Mouse (Mus musculus) kidney, embryonic 15.5 days (tissue): Measurements from ENCODE around the gene Gm10518. TPM values are rescaled to one million over a fixed set of nuclear protein-coding genes. Genes with fewer than 3 reads are reported as not detected.

Experiments used
- ATAC-seq: fragments of 200-750 bp; cut with Nextera tagmentation; replicated peaks from 2 replicates; pipeline ENCODE4 v1.8.0; 2017; ENCODE audit warnings: moderate TSS enrichment; ENCODE audit not compliant: low FRiP score
- H3K27ac ChIP-seq: fragments of 300-500 bp; sonication (generic); 2 replicates; pipeline ENCODE4 v1.5.1; 2015; ENCODE audit warnings: mild to moderate bottlenecking, inconsistent platforms
- H3K27me3 ChIP-seq: fragments of 300-500 bp; sonication (generic); 2 replicates; pipeline ENCODE4 v1.6.1; 2015; ENCODE audit warnings: inconsistent platforms
- H3K36me3 ChIP-seq: fragments of 300-500 bp; sonication (generic); 2 replicates; pipeline ENCODE4 v1.6.1; 2015; ENCODE audit warnings: inconsistent platforms
- H3K4me1 ChIP-seq: fragments of 300-500 bp; sonication (generic); 2 replicates; pipeline ENCODE4 v1.6.1; 2015; ENCODE audit warnings: inconsistent platforms
- H3K4me2 ChIP-seq: fragments of 300-500 bp; sonication (generic); 2 replicates; pipeline ENCODE4 v1.6.1; 2015; ENCODE audit warnings: moderate library complexity, mild to moderate bottlenecking, inconsistent platforms
- H3K4me3 ChIP-seq: fragments of 300-500 bp; sonication (generic); replicated peaks from 2 replicates; pipeline ENCODE4 v1.5.1; 2015; ENCODE audit warnings: mild to moderate bottlenecking, inconsistent platforms
- H3K9ac ChIP-seq: fragments of 300-500 bp; sonication (generic); 2 replicates; pipeline ENCODE4 v1.6.1; 2015; ENCODE audit warnings: mild to moderate bottlenecking, inconsistent platforms
- H3K9me3 ChIP-seq: fragments of 300-500 bp; sonication (generic); replicated peaks from 2 replicates; pipeline ENCODE4 v1.6.1; 2016; ENCODE audit warnings: inconsistent platforms
- WGBS: fragments of 180-500 bp; shearing (Covaris S2); methylation state at CpG from one replicate; pipeline ENCODE4 v1.1.7; 2015; ENCODE audit warnings: mixed read lengths; 5-methylcytosine and 5-hydroxymethylcytosine counted together
- polyA plus RNA-seq: library from polyadenylated mRNA; unstranded; fragments of >200 nt; fragmentation: Nextera tagmentation; extraction: Ambion mirVana; gene quantifications from 2 replicates; pipeline ENCODE4 v1.2.1, GENCODE M21; 2015

Gene Gm10518
- 0.21 TPM in 1 of 2 replicates, not detected in the other for polyA plus RNA-seq

- Histone ChIP-seq H3K27ac (peak within 1 kb of the TSS; percentile 100), H3K9me3 (no peaks in the 10 kb centered on the region), H3K9ac (peak within 1 kb of the TSS; percentile 94), H3K4me2 (peak within 1 kb of the TSS; percentile 73), H3K36me3 (peaks cover 13% of the 10 kb centered on the region), H3K4me3 (peak within 1 kb of the TSS; percentile 98), H3K27me3 (no peaks in the 10 kb centered on the region), H3K4me1 (peaks cover 21% of the 10 kb centered on the region)
- WGBS, result under 1% methylated on average over 93 of the region's 94 CpGs
- ATAC-seq, result peak; percentile 73
Measured at GRCm38 (mm10) chr1:179802610-179803512, at the start of gene Gm10518. Gm10518 (plus strand) TSS chr1:179803376.

GRCm38 (mm10) chr1:179756477-179756876, 46.7 kb upstream of the Gm10518 start:
- Histone ChIP-seq H3K4me3 (no peak overlapping the region), H3K27ac (no peak overlapping the region), H3K9me3 (no peaks in the 10 kb centered on the region), H3K27me3 (no peaks in the 10 kb centered on the region), H3K4me1 (no peaks in the 10 kb centered on the region), H3K36me3 (peaks cover 84% of the 10 kb centered on the region), H3K9ac (no peak overlapping the region), H3K4me2 (no peak overlapping the region)
- ATAC-seq, result no peak

DNA sequence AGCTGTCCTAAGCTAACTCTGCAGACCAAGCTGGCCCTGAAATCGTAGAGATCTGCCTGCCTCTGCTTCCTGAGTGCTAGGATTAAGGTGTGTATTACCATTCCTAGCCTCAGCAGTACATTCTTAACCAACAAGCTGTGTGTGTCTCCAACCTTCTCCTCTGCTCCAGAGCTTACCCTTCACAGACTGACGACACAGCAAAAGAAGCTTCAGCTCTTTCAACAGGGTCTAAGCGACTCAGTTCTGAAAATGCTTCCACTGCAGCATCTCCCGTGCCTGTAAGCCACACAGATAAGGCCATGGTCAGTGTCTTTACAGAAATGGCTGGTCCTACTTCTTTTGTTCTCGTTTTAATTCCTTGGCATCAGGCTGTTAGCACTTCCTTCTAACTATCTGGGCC, 43.1 kb upstream of the Gm10518 start:
- Histone ChIP-seq H3K4me3 (no peak overlapping the region), H3K4me2 (no peak overlapping the region), H3K4me1 (no peaks in the 10 kb centered on the region), H3K9ac (no peak overlapping the region), H3K27me3 (no peaks in the 10 kb centered on the region), H3K36me3 (peaks cover 87% of the 10 kb centered on the region), H3K9me3 (no peaks in the 10 kb centered on the region), H3K27ac (no peak overlapping the region)
- WGBS, result 94% methylated on average over 5 of the region's 5 CpGs
- ATAC-seq, result no peak

DNA sequence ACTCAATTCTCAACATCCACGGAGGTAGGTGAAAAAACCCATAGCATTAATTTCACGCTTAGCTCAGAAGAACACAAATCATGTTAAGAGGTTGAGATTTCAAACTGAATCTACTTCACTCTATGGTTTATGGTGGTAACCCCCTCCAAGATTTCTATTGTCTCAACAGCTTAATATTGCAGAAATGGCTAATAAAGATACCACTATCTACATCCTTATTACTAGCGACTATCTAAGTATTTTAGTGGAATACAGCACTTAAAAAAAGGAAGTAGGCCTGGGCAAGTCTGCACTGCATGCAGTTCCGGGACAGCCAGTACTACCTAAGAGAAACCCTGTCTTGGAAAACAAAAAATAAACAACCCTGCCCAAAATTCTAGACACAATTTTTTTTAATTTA, 42.6 kb upstream of the Gm10518 start:
- H3K4me3 ChIP-seq, result no peak overlapping the region
- H3K27ac ChIP-seq, result no peak overlapping the region
- no peak overlapping the region for H3K9ac ChIP-seq
- no peaks in the 10 kb centered on the region for H3K9me3 ChIP-seq
- H3K36me3 ChIP-seq, result peaks cover 85% of the 10 kb centered on the region
- no peak overlapping the region for H3K4me2 ChIP-seq
- H3K27me3 ChIP-seq, result no peaks in the 10 kb centered on the region
- H3K4me1 ChIP-seq, result no peaks in the 10 kb centered on the region
- no peak for ATAC-seq
- WGBS, result 94% methylated on average over 4 of the region's 4 CpGs

DNA sequence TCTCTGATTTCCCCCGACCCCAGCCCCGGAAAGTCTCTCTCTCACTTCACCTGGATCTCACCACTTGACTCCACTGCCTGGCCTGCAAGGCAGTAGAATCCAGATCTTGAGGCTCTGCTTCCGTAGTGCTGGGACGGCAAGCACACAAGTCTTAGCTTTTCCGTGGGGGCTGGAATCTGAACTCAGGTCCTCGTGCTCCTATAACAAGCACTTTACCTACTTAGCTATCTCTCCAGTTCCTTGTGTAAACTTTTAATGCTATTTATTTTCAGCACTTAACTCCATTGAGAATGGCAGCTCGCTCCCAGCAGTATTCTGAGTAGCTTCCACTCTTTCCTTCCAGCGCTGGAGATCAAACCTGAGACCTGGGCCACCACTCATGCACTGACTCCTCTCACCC, 26.3 kb upstream of the Gm10518 start:
- H3K36me3 ChIP-seq, result peaks cover 88% of the 10 kb centered on the region
- no peaks in the 10 kb centered on the region for H3K9me3 ChIP-seq
- no peak overlapping the region for H3K4me2 ChIP-seq
- H3K4me1 ChIP-seq, result no peaks in the 10 kb centered on the region
- H3K4me3 ChIP-seq, result no peak overlapping the region
- WGBS, result 92% methylated on average over 8 of the region's 8 CpGs
- ATAC-seq, result no peak
- H3K27me3 ChIP-seq, result no peaks in the 10 kb centered on the region
- H3K9ac ChIP-seq, result no peak overlapping the region
- H3K27ac ChIP-seq, result no peak overlapping the region

DNA sequence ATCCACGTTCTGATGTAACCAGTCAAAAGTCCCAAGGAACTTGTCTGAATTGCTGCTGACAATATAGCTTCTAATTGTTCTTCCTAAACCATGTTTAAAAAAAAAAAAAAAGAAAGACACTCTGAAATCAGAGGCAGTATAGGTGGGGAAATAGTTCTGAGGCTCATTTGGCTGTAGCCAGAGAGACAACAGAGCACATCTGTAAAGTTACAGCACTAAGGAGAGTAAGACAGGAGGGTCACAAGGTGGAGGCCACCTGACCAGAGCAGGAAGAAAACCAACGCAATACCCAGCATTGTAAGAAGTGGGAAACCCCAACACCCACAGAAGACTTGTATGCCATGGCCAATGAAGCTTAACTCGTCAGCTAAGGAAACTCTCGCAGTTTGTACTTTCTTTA, 19.1 kb upstream of the Gm10518 start:
- Histone ChIP-seq H3K4me1 (no peaks in the 10 kb centered on the region), H3K9ac (no peak overlapping the region), H3K9me3 (no peaks in the 10 kb centered on the region), H3K27me3 (no peaks in the 10 kb centered on the region), H3K4me3 (no peak overlapping the region), H3K27ac (no peak overlapping the region), H3K4me2 (no peak overlapping the region), H3K36me3 (peaks cover 88% of the 10 kb centered on the region)
- 89% methylated on average over 4 of the region's 4 CpGs for WGBS
- no peak for ATAC-seq

- H3K9me3 ChIP-seq, result no peaks in the 10 kb centered on the region
- H3K4me2 ChIP-seq, result no peak overlapping the region
- peaks cover 88% of the 10 kb centered on the region for H3K36me3 ChIP-seq
- no peak overlapping the region for H3K4me3 ChIP-seq
- no peak for ATAC-seq
- H3K9ac ChIP-seq, result no peak overlapping the region
- WGBS, result 86% methylated on average over 5 of the region's 5 CpGs
- no peaks in the 10 kb centered on the region for H3K4me1 ChIP-seq
- no peak overlapping the region for H3K27ac ChIP-seq
- no peaks in the 10 kb centered on the region for H3K27me3 ChIP-seq
Measured at GRCm38 (mm10) chr1:179785502-179785901, 17.7 kb upstream of the Gm10518 start.

GRCm38 (mm10) chr1:179787281-179787680, 15.9 kb upstream of the Gm10518 start:
- no peak overlapping the region for H3K4me2 ChIP-seq
- H3K36me3 ChIP-seq, result peaks cover 93% of the 10 kb centered on the region
- no peaks in the 10 kb centered on the region for H3K9me3 ChIP-seq
- no peaks in the 10 kb centered on the region for H3K27me3 ChIP-seq
- H3K9ac ChIP-seq, result no peak overlapping the region
- no peak for ATAC-seq
- H3K4me3 ChIP-seq, result no peak overlapping the region
- H3K27ac ChIP-seq, result no peak overlapping the region
- no peaks in the 10 kb centered on the region for H3K4me1 ChIP-seq
- 87% methylated on average over 4 of the region's 4 CpGs for WGBS

DNA sequence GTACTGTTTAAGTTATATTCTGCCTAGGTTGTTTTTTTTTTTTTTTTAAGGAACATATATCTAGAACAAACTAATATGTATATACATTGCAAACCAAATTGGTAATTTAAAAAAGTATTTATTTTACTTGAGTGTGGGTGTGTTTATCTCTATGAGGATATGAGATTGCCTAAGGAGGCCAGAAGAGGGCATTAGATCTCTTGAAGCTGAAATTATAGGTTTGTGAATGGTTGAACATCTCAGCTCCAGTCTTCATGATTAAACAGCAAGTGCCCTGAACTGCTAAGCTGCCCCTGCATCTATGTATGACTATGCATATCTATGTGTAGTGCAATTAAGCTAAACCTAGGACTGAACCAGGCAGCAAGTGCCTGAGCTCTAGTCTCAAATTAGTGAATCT, 4.4 kb upstream of the Gm10518 start:
- no peak overlapping the region for H3K4me3 ChIP-seq
- no peak overlapping the region for H3K27ac ChIP-seq
- no peaks in the 10 kb centered on the region for H3K27me3 ChIP-seq
- no peak overlapping the region for H3K4me2 ChIP-seq
- H3K4me1 ChIP-seq, result peaks cover 15% of the 10 kb centered on the region
- peaks cover 49% of the 10 kb centered on the region for H3K36me3 ChIP-seq
- no peak for ATAC-seq
- H3K9me3 ChIP-seq, result no peaks in the 10 kb centered on the region
- H3K9ac ChIP-seq, result no peak overlapping the region

DNA sequence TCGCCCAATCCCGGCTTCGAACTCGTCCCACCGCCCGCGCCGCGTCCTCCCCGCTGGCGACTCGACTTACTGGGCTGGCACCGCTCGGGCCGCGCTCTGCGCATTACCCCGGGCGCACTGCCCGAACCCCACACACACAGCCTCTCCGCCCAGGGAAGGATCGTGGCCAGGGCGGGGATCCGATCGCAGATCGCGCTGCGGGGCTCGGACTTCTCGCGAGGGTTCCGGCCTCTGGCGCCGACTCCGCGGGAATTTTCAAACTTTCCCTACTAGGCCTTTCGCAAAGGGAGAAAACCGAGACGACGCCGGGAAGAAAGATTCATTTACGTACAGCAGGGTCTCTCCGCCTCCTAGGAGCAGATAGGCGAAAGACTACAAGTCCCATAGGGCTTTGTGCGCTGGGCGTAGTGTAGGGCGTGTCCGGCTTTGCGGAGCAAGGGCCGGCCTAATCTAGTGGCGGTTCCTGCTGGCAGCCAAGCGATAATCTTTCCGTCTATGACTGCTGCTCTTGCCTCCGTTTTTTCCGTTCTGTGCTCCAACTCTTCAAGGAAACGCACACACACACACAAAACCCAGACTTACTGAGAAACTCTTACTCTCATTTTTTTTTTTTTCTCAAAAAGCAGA, 450 bp downstream of the Gm10518 start, which contains the start of gene Ahctf1:
Gene Ahctf1, minus strand, starts transcription at position 168 of the 627 bp plus-strand sequence.
- Histone ChIP-seq H3K9me3 (no peaks in the 10 kb centered on the region), H3K4me1 (peaks cover 21% of the 10 kb centered on the region), H3K27me3 (no peaks in the 10 kb centered on the region), H3K27ac (peak within 1 kb of the TSS; percentile 100), H3K9ac (peak within 1 kb of the TSS; percentile 94), H3K36me3 (peaks cover 6% of the 10 kb centered on the region; the same call in 1 of the 2 replicates), H3K4me2 (peak within 1 kb of the TSS; percentile 73), H3K4me3 (peak within 1 kb of the TSS; percentile 98)
- WGBS, result under 1% methylated on average over 56 of the region's 56 CpGs
- ATAC-seq, result peak; percentile 99

DNA sequence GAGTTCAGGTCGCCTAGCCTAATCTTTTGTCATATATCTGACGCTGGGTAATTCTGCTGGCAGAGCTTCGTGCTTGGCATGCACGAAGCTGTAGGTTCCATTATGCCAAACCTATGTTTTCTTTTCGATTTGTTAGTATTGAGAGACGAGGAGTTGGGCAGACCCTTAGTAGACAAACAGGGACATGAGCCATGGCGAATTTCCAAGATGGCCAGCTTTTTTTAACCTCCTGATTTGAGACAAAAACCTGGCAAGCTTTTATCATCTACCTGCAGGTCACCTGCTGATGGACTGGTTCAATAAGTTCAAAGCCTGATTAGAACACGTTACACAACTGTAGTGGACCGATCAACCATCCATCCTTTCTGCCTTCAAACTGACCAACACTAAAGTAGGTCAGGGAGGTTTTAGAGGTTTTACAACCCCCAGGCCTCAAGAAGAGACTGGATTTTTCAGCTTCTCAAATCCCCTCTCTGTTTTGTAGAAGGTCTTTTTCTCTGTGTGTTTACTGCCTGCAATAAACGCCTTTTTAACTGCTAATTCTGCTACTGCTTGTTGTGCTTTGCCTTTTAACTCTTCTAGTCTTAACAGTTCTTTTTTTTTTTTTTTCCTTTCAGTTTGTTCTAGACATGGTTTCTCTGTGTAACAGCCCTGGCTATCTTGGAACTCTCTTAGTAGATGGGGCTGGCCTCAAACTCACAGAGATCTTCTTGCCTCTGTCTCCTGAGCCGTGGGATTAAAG, 1.1 kb downstream of the Gm10518 start:
- WGBS, result 22% methylated on average over 11 of the region's 11 CpGs
- H3K9ac ChIP-seq, result peak overlapping the region; percentile 41; the same call in 1 of the 2 replicates
- no peak for ATAC-seq
- H3K27ac ChIP-seq, result peak overlapping the region; percentile 100
- peak overlapping the region; percentile 73 for H3K4me2 ChIP-seq
- H3K9me3 ChIP-seq, result no peaks in the 10 kb centered on the region
- H3K4me3 ChIP-seq, result peak overlapping the region; percentile 98
- H3K36me3 ChIP-seq, result peaks cover 2% of the 10 kb centered on the region; the same call in 1 of the 2 replicates
- H3K27me3 ChIP-seq, result no peaks in the 10 kb centered on the region
- peaks cover 21% of the 10 kb centered on the region for H3K4me1 ChIP-seq

GRCm38 (mm10) chr1:179805751-179806150, 2.6 kb downstream of the Gm10518 start:
- Histone ChIP-seq H3K27me3 (no peaks in the 10 kb centered on the region), H3K27ac (no peak overlapping the region), H3K4me2 (no peak overlapping the region), H3K4me1 (peaks cover 21% of the 10 kb centered on the region), H3K4me3 (no peak overlapping the region), H3K9me3 (no peaks in the 10 kb centered on the region), H3K9ac (no peak overlapping the region), H3K36me3 (no peaks in the 10 kb centered on the region)
- ATAC-seq, result no peak
- 84% methylated on average over 5 of the region's 5 CpGs for WGBS
